10 mouse cellular contexts compared by ENCODE assay signal in the genomic region with DNA sequence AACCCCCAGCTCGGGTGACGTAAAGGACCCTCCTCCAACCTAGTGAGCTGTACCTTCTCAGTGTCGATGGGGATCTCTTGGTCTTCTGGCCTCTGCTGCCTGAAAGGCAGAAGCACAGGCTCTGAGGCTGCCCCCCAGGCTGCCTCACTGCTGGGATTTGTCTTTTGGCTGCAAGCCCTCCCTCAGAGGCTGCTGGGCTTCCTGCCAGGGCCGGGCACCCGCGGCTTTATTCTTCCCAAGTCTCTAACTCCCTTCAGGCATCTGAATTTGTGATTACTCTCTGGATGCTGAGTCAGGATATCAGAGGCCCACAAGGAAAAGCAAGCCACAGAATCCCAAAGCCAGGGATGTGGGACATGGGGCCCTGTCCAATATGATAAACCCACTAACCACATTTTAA. TPM values are rescaled to one million over a fixed set of nuclear protein-coding genes. Genes with fewer than 3 reads are reported as not detected.
A peak's percentile ranks its signal among the peaks of the same experiment; 100 is the strongest.
DNase-seq lines count a peak whose midpoint lies in the region; ATAC-seq and TF ChIP-seq lines count a peak whose summit lies in the region.
"Had no signal": no experiment of that assay in that cellular context is flagged by ENCODE, and none has a peak within 500 bp of the region (broad histone marks: within the 10 kb centered on the region; RNA-seq: fewer than 3 reads in every experiment).

No protein-coding gene starts in this region.

- ATAC-seq in intestine, postnatal 0 days, result no peak
- ATAC-seq in intestine, embryonic 16.5 days, result no peak
- ATAC-seq in megakaryocyte-erythroid progenitor cell, adult 5-6 weeks (replicated peaks; ENCODE audit: low FRiP score, low TSS enrichment, poor library complexity, severe bottlenecking), result peak; percentile 24; the same call in 1 of the 2 replicates
- no peak for ATAC-seq in megakaryocyte, adult 5-6 weeks (ENCODE audit: poor library complexity, severe bottlenecking)

- no peak overlapping the region for H3K27ac ChIP-seq in intestine, postnatal 0 days (ENCODE audit: low read depth, low read length)
- no peak overlapping the region for H3K27ac ChIP-seq in intestine, embryonic 16.5 days (ENCODE audit: low read length)
- 0 out of 2 replicates have a peak overlapping the region, but pooled peaks have one; percentile 10 for H3K27ac ChIP-seq in embryonic facial prominence, embryonic 10.5 days (replicated peaks)
- H3K27ac ChIP-seq: hindbrain, embryonic 15.5 days; neural tube, embryonic 12.5 days had no signal

- H3K4me3 ChIP-seq in intestine, postnatal 0 days (ENCODE audit: low read depth, low read length), result no peak overlapping the region
- no peak overlapping the region for H3K4me3 ChIP-seq in intestine, embryonic 16.5 days (ENCODE audit: low read length)
- no peak overlapping the region for H3K4me3 ChIP-seq in embryonic facial prominence, embryonic 10.5 days
- H3K4me3 ChIP-seq: hindbrain, embryonic 15.5 days; neural tube, embryonic 12.5 days had no signal

- H3K36me3 ChIP-seq in intestine, postnatal 0 days (ENCODE audit: control insufficient read depth, insufficient read depth), result no peaks in the 10 kb centered on the region
- H3K36me3 ChIP-seq in intestine, embryonic 16.5 days (ENCODE audit: control insufficient read depth, insufficient read depth, low read length), result no peaks in the 10 kb centered on the region
- H3K36me3 ChIP-seq in embryonic facial prominence, embryonic 10.5 days (replicated peaks), result no peaks in the 10 kb centered on the region
- H3K36me3 ChIP-seq: hindbrain, embryonic 15.5 days; neural tube, embryonic 12.5 days had no signal

- no peaks in the 10 kb centered on the region for H3K9me3 ChIP-seq in intestine, postnatal 0 days (ENCODE audit: control insufficient read depth)
- H3K9me3 ChIP-seq in intestine, embryonic 16.5 days (ENCODE audit: control insufficient read depth, low read length), result no peaks in the 10 kb centered on the region
- H3K9me3 ChIP-seq in embryonic facial prominence, embryonic 10.5 days, result no peaks in the 10 kb centered on the region
- H3K9me3 ChIP-seq: hindbrain, embryonic 15.5 days; neural tube, embryonic 12.5 days had no signal

- 0 out of 2 replicates have a peak, but pooled peaks have one; percentile 10 for TF ChIP-seq CTCF in intestine, postnatal 0 days (IDR thresholded peaks at IDR 0.05; ENCODE audit: low read depth)

- H3K4me2 ChIP-seq in intestine, postnatal 0 days (replicated peaks; ENCODE audit: low read depth), result no peak overlapping the region
- H3K4me2 ChIP-seq in intestine, embryonic 16.5 days (ENCODE audit: low read depth, low read length), result no peak overlapping the region
- H3K4me2 ChIP-seq: hindbrain, embryonic 15.5 days; neural tube, embryonic 12.5 days had no signal

- DNase-seq in adrenal gland, postnatal 14 days, result peak; percentile 76
- no peak for DNase-seq in embryonic facial prominence, embryonic 10.5 days (ENCODE audit: low spot score)
- DNase-seq in kidney, postnatal 10 days, result peak; percentile 69
- DNase-seq in thymus, postnatal 10 days (ENCODE audit: low spot score in 2 of 2), result no peak

- H3K27me3 ChIP-seq in intestine, postnatal 0 days (replicated peaks; ENCODE audit: control insufficient read depth, insufficient read depth, low read length), result peaks cover 30% of the 10 kb centered on the region
- peaks cover 25% of the 10 kb centered on the region for H3K27me3 ChIP-seq in intestine, embryonic 16.5 days (replicated peaks; ENCODE audit: control insufficient read depth, insufficient read depth, low read length)
- H3K27me3 ChIP-seq in embryonic facial prominence, embryonic 10.5 days (replicated peaks; ENCODE audit: low read depth, poor library complexity, severe bottlenecking), result peaks cover 60% of the 10 kb centered on the region

- H3K4me1 ChIP-seq in intestine, postnatal 0 days (replicated peaks; ENCODE audit: control insufficient read depth, insufficient read depth, low read length), result no peaks in the 10 kb centered on the region; the same call in 1 of the 2 replicates
- peaks cover 18% of the 10 kb centered on the region for H3K4me1 ChIP-seq in intestine, embryonic 16.5 days (ENCODE audit: control insufficient read depth, insufficient read depth, low read length)
- peaks cover 20% of the 10 kb centered on the region for H3K4me1 ChIP-seq in embryonic facial prominence, embryonic 10.5 days

- whole genome bisulfite sequencing in intestine, postnatal 0 days, result 43% methylated on average over 6 of the region's 6 CpGs
- WGBS in intestine, embryonic 16.5 days, result 29% methylated on average over 6 of the region's 6 CpGs
- WGBS in embryonic facial prominence, embryonic 10.5 days, result 32% methylated on average over 6 of the region's 6 CpGs

- no peak overlapping the region for H3K9ac ChIP-seq in intestine, postnatal 0 days (ENCODE audit: low read depth, low read length)
- H3K9ac ChIP-seq in intestine, embryonic 16.5 days (ENCODE audit: low read depth, low read length), result no peak overlapping the region
- H3K9ac ChIP-seq: hindbrain, embryonic 15.5 days; neural tube, embryonic 12.5 days had no signal

RNA-seq across cellular contexts. Expression of a gene that starts 6.7 kb away (rescaled TPM):
- polyA plus RNA-seq in intestine, postnatal 0 days (2015; fragmentation: Nextera tagmentation; extraction: Ambion mirVana), result 0.35 and 0.77 TPM in 2 replicates
- 0.57 and 0.83 TPM in 2 replicates for polyA plus RNA-seq in intestine, embryonic 16.5 days (2015; fragmentation: Nextera tagmentation; extraction: Ambion mirVana)
- 0.45 and 0.93 TPM in 2 replicates for total RNA-seq in adrenal gland, postnatal 14 days (2021)
- polyA plus RNA-seq in embryonic facial prominence, embryonic 10.5 days (2016; fragmentation: Nextera tagmentation; extraction: Ambion mirVana), result 0.47 and 0.49 TPM in 2 replicates
- not detected in 2 replicates for total RNA-seq in megakaryocyte-erythroid progenitor cell, adult 5-6 weeks (2014; fragmentation: Nextera tagmentation)
- total RNA-seq in megakaryocyte-erythroid progenitor cell, adult 5-6 weeks (2017), result not detected in 2 replicates
- not detected in 2 replicates for total RNA-seq in megakaryocyte, adult 5-6 weeks (2015)
- not detected in 2 replicates for total RNA-seq in megakaryocyte, adult 5-6 weeks (2017)

RNA-seq across cellular contexts. Expression of a gene that starts 16.6 kb away (rescaled TPM):
- polyA plus RNA-seq in intestine, postnatal 0 days (2015; fragmentation: Nextera tagmentation; extraction: Ambion mirVana), result not detected in 2 replicates
- polyA plus RNA-seq in intestine, embryonic 16.5 days (2015; fragmentation: Nextera tagmentation; extraction: Ambion mirVana), result not detected in 2 replicates
- not detected in 2 replicates for total RNA-seq in adrenal gland, postnatal 14 days (2021)
- not detected in 2 replicates for polyA plus RNA-seq in embryonic facial prominence, embryonic 10.5 days (2016; fragmentation: Nextera tagmentation; extraction: Ambion mirVana)
- not detected in 2 replicates for total RNA-seq in megakaryocyte-erythroid progenitor cell, adult 5-6 weeks (2014; fragmentation: Nextera tagmentation)
- not detected in 2 replicates for total RNA-seq in megakaryocyte-erythroid progenitor cell, adult 5-6 weeks (2017)
- total RNA-seq in megakaryocyte, adult 5-6 weeks (2015), result not detected in 2 replicates
- not detected in 2 replicates for total RNA-seq in megakaryocyte, adult 5-6 weeks (2017)

RNA-seq across cellular contexts. Expression of a gene that starts 30.8 kb away (rescaled TPM):
- 0.80 and 1.0 TPM in 2 replicates for polyA plus RNA-seq in intestine, postnatal 0 days (2015; fragmentation: Nextera tagmentation; extraction: Ambion mirVana)
- 2.2 and 2.3 TPM in 2 replicates for polyA plus RNA-seq in intestine, embryonic 16.5 days (2015; fragmentation: Nextera tagmentation; extraction: Ambion mirVana)
- total RNA-seq in adrenal gland, postnatal 14 days (2021), result 14.4 and 30.4 TPM in 2 replicates
- 0.49 and 0.67 TPM in 2 replicates for polyA plus RNA-seq in embryonic facial prominence, embryonic 10.5 days (2016; fragmentation: Nextera tagmentation; extraction: Ambion mirVana)
- 32.2 and 35.9 TPM in 2 replicates for total RNA-seq in megakaryocyte-erythroid progenitor cell, adult 5-6 weeks (2014; fragmentation: Nextera tagmentation)
- 7.4 and 9.7 TPM in 2 replicates for total RNA-seq in megakaryocyte-erythroid progenitor cell, adult 5-6 weeks (2017)
- 387 and 407 TPM in 2 replicates for total RNA-seq in megakaryocyte, adult 5-6 weeks (2015)
- 126 and 152 TPM in 2 replicates for total RNA-seq in megakaryocyte, adult 5-6 weeks (2017)

Comparison
In these comparisons a context has a peak if more than half of its experiments do, and no peak if none do; other contexts are left out.
1. DNase-seq: peak in adrenal gland, postnatal 14 days (single experiment) and kidney, postnatal 10 days (single experiment); none in embryonic facial prominence, embryonic 10.5 days (single experiment) and thymus, postnatal 10 days (0 of 2).